Mouse (Mus musculus) liver, embryonic 14.5 days (tissue): Measurements from ENCODE around the gene Galns.

ENCODE experiments used
- CTCF ChIP-seq: IDR thresholded peaks from 2 replicates; pipeline ENCODE4 v1.5.1; 2016; ENCODE audit warnings: antibody characterized with exemption, low read depth, control low read depth
- EP300 ChIP-seq: IDR thresholded peaks from 2 replicates; pipeline ENCODE4 v1.6.1; 2016; ENCODE audit warnings: antibody characterized with exemption, low read depth

- no peak for TF ChIP-seq EP300
- no peak for TF ChIP-seq CTCF
Measured at GRCm38 (mm10) chr8:122610612-122611277, 518 bp downstream of the Galns start.
